Mouse (Mus musculus): ENCODE measurements around the gene Lipa. TPM values are rescaled to one million over a fixed set of nuclear protein-coding genes. Genes with fewer than 3 reads are reported as not detected.

Lipa gene
- 100 to 1,000 TPM in 1 of 2 experiments, 10 to 100 TPM in 1; 87.3 to 203 TPM for total RNA-seq (2021)
- long read RNA-seq, experiment 1, transcript Lipa-202 (10 exons, 2,965 nt), result minor isoform, 12 of 132 reads
- long read RNA-seq, experiment 1, transcript Lipa-201 (10 exons, 2,969 nt), result major isoform, 102 of 132 reads
- long read RNA-seq, experiment 1, partial matches to known transcripts, result 13 of 132 reads
- long read RNA-seq, experiment 1, other reads (novel, unspliced or antisense), result 5 of 132 reads
- long read RNA-seq, experiment 2, transcript Lipa-201 (10 exons, 2,969 nt), result major isoform, 27 of 32 reads
- long read RNA-seq, experiment 2, partial matches to known transcripts, result 1 of 32 reads
- long read RNA-seq, experiment 2, other reads (novel, unspliced or antisense), result 1 of 32 reads

- DNase-seq, result peak; percentile 98 to 99
These were observed at the start of gene Lipa for GRCm38 (mm10) chr19:34526941-34527682. Gene Lipa (minus strand): TSS chr19:34527474.

GRCm38 (mm10) chr19:34573650-34574049, 46.4 kb upstream of the Lipa start:
- no peak for DNase-seq

GRCm38 (mm10) chr19:34571080-34571479, 43.8 kb upstream of the Lipa start:
- no peak for DNase-seq

GRCm38 (mm10) chr19:34569896-34570476, 42.7 kb upstream of the Lipa start:
- DNase-seq, result peak; percentile 8 to 19

GRCm38 (mm10) chr19:34568988-34569895, 42.0 kb upstream of the Lipa start:
- DNase-seq, result no peak

GRCm38 (mm10) chr19:34566178-34566784, 39.0 kb upstream of the Lipa start:
- no peak for DNase-seq

- DNase-seq, result no peak
These were observed 35.3 kb upstream of the Lipa start for GRCm38 (mm10) chr19:34562556-34562955.

- DNase-seq, result no peak
These were observed 29.3 kb upstream of the Lipa start for GRCm38 (mm10) chr19:34556621-34557020.

- no peak for DNase-seq
These were observed 26.8 kb upstream of the Lipa start for GRCm38 (mm10) chr19:34554061-34554460.

- DNase-seq, result no peak
These were observed 26.2 kb upstream of the Lipa start for GRCm38 (mm10) chr19:34553522-34553921.

DNA sequence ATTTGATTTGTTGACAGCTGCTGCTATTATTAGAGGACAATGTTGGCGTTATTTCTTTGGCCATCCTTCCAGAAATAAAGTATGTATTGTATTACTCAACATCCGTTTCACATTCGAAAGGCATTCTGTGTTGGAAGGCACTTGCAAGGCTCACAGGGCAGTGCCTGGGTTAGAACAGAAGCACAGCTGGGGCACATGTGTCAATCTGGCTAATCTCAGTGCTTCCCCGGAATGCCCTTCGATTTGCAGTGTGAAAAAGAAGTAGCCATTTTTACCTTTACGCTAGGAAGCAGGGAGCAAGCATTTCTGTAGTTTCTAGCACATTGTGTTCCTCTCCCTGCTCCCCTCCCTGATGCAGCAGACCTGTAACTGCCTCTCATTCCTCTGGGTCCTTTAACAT, 25.7 kb upstream of the Lipa start:
- DNase-seq, result no peak

- DNase-seq, result no peak
These were observed 24.7 kb upstream of the Lipa start for GRCm38 (mm10) chr19:34551981-34552380.

DNA sequence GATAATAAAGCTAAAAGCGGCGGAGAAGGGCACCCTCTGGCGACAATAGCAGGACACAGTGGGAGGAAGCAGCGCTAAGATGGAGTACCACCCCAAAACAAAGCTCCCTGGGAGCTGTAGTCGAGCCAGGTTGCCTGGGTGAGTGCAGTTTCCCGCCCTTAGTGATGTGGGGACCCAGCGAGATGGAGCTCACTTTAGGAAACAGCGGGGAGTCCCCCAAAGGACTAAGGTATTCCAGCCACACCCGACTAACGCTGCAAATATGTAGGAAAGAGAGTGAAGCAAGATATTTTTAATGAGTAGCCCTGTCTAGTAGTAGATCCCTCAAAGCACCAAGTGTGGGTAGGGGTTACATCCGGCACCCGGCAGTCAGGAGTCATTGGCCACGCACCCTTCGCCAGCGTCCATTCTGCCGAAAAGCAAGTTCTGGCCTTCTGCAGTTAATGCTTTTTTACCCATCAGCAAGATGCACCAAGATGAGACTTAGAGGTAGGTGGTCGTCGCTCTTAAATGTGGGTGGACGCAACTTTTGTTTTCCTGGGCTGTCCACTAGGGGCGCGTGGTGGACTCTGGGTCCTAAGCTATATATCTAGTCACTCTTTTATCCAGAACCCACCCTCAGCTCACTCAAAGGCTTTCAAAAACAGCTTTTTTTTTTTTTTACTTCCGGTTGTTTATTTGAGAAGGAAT, 23.4 kb upstream of the Lipa start, which contains the start of gene Ifit2:
Gene Ifit2, plus strand, starts transcription at position 161 of the 690 bp plus-strand sequence.
- DNase-seq, result peak; percentile 73 to 82

- DNase-seq, result no peak
These were observed 22.9 kb upstream of the Lipa start for GRCm38 (mm10) chr19:34550205-34550533.

DNA sequence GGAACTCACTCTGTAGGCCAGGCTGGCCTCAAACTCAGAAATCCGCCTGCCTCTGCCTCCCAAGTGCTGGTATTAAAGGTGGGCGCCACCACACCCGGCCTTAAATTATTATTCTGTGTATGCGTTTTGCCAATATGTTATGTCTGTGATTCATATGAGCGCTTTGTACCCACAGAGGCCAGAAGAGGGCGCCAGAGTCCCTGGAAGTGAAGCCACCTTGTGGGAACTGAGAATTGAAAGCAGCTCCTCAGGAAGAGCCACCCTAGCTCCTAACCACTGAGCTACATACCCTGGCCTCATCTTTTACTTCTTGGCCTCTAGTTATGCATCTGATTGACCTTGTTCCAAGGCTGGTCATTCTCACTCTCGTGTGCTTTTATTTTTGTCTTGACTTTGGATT, 20.7 kb upstream of the Lipa start:
- DNase-seq, result peak; percentile 85 to 89

DNA sequence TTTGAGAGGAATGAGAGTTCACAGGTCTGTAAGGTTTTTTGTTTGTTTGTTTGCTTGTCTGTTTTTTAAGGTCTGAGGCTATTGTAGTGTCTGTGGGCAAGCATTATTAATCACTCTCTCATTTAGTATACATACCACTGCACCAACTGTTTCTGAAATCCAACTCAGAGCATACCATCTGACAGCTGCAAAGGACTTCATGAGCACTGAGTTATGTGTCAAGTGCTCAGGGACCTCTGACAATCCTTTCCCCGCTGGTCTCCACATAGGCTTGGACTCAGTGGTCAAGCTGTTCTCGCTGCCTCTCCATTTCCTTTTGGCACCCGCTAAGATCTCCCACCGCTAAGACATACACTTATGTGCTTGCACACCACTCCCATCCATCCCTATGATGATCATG, 18.9 kb upstream of the Lipa start:
- no peak for DNase-seq

- DNase-seq, result no peak
These were observed 12.1 kb upstream of the Lipa start for GRCm38 (mm10) chr19:34539422-34539821.

GRCm38 (mm10) chr19:34532061-34532751, 4.9 kb upstream of the Lipa start:
- DNase-seq, result no peak

- DNase-seq, result peak in 1 of 2 experiments; percentile 57
These were observed 852 bp downstream of the Lipa start for GRCm38 (mm10) chr19:34526321-34526923.

DNA sequence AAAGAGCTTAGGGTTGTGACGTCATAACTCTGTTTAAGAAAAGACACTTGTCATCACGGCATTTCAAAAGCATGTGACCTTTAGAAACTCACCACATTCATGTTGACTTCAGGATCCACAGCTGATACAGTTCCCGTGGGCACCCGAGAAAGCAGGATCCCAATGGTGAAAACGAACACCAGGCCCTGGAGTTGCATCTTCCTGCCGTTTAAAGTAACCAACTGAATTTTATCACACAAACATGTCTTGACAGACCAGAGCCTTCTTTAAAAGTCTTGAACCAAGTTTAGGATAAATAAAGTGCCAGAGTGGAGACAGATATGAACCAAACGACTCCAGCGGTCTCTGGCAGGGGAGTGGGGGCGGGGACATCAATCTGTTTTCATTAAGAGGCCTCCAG, 2.6 kb downstream of the Lipa start:
- no peak for DNase-seq

Measured in adrenal gland, postnatal 36 days (tissue).